Mouse (Mus musculus) MEL (cell line): ENCODE results near the gene Ctnnb1. TPM values are rescaled to one million over a fixed set of nuclear protein-coding genes. Genes with fewer than 3 reads are reported as not detected.

ENCODE experiments used
- DNase-seq: peaks from one replicate; pipeline ENCODE4 v3.0.0; 2011; ENCODE audit warnings: low read depth, low spot score
- H3K27ac ChIP-seq: 2 replicates; pipeline ENCODE4 v1.5.1; 2012; ENCODE audit warnings: low read depth, mild to moderate bottlenecking, control low read depth, low read length, moderate library complexity; ENCODE audit not compliant: control insufficient read depth
- H3K27me3 ChIP-seq, 2 experiments: fragments of 150-350 bp in 1 of 2; sonication (generic) in 1 of 2; 2 replicates each; pipeline ENCODE4 v1.6.1; 2012; ENCODE audit warnings: low read length in 2 of 2, mild to moderate bottlenecking in 2 of 2, improper control_type of control experiment in 1 of 2, moderate library complexity in 1 of 2; ENCODE audit not compliant: insufficient read depth in 2 of 2, control insufficient read depth in 1 of 2
- H3K36me3 ChIP-seq, 2 experiments: 2 replicates each; pipeline ENCODE4 v1.6.1; 2012 to 2014; ENCODE audit warnings: low read length in 2 of 2, improper control_type of control experiment in 1 of 2, inconsistent platforms in 1 of 2, mild to moderate bottlenecking in 1 of 2; ENCODE audit not compliant: insufficient read depth in 2 of 2, control insufficient read depth in 1 of 2
- H3K4me1 ChIP-seq, 2 experiments: fragments of 150-350 bp in 1 of 2; sonication (generic) in 1 of 2; 2 replicates each; pipeline ENCODE4 v1.6.1; 2012; ENCODE audit warnings: low read length in 2 of 2, improper control_type of control experiment in 1 of 2, mild to moderate bottlenecking in 1 of 2; ENCODE audit not compliant: insufficient read depth in 2 of 2, control insufficient read depth in 1 of 2
- H3K4me3 ChIP-seq, 2 experiments: fragments of 150-350 bp in 1 of 2; sonication (generic) in 1 of 2; 2 replicates each; pipeline ENCODE4 v1.5.1; 2012; ENCODE audit warnings: low read depth in 2 of 2, low read length in 2 of 2, mild to moderate bottlenecking in 2 of 2, moderate library complexity in 2 of 2, control low read depth in 1 of 2, improper control_type of control experiment in 1 of 2; ENCODE audit not compliant: control insufficient read depth in 1 of 2, insufficient read depth in 1 of 2
- H3K79me2 ChIP-seq: 2 replicates; pipeline ENCODE4 v1.6.1; 2012; ENCODE audit warnings: mild to moderate bottlenecking, low read length, moderate library complexity; ENCODE audit not compliant: control insufficient read depth, poor library complexity, insufficient read depth
- H3K9ac ChIP-seq: 2 replicates; pipeline ENCODE4 v1.6.1; 2012; ENCODE audit warnings: low read depth, mild to moderate bottlenecking, control low read depth, low read length, moderate library complexity; ENCODE audit not compliant: control insufficient read depth, poor library complexity, severe bottlenecking
- H3K9me3 ChIP-seq: fragments of 150-350 bp; sonication (generic); replicated peaks from 2 replicates; pipeline ENCODE4 v1.6.1; 2012; ENCODE audit warnings: mild to moderate bottlenecking, low read length, improper control_type of control experiment, moderate library complexity; ENCODE audit not compliant: insufficient read depth
- BHLHE40 ChIP-seq: IDR thresholded peaks from 2 replicates; pipeline ENCODE4 v1.6.1; 2012; ENCODE audit warnings: low read depth, mild to moderate bottlenecking, inconsistent platforms, low read length, improper control_type of control experiment, borderline replicate concordance
- CHD2 ChIP-seq: IDR thresholded peaks from 2 replicates; pipeline ENCODE4 v1.6.1; 2011; ENCODE audit warnings: low read length, improper control_type of control experiment
- E2F4 ChIP-seq: IDR thresholded peaks from 2 replicates; pipeline ENCODE4 v1.6.1; 2011; ENCODE audit warnings: low read depth, low read length, improper control_type of control experiment, borderline replicate concordance
- EP300 ChIP-seq, 2 experiments: IDR thresholded peaks; 2 replicates each; pipeline ENCODE4 v1.6.1; 2011; ENCODE audit warnings: improper control_type of control experiment in 2 of 2, low read length in 2 of 2, low read depth in 1 of 2, mild to moderate bottlenecking in 1 of 2
- GATA1 ChIP-seq: IDR thresholded peaks from 2 replicates; pipeline ENCODE4 v1.6.1; 2011; ENCODE audit warnings: low read depth, low read length, improper control_type of control experiment
- MAZ ChIP-seq: IDR thresholded peaks from 2 replicates; pipeline ENCODE4 v1.6.1; 2012; ENCODE audit warnings: low read depth, mild to moderate bottlenecking, inconsistent platforms, low read length, improper control_type of control experiment
- MEF2A ChIP-seq: IDR thresholded peaks from 2 replicates; pipeline ENCODE4 v1.6.1; 2014; ENCODE audit warnings: low read depth, mild to moderate bottlenecking, inconsistent platforms, low read length, improper control_type of control experiment; ENCODE audit not compliant: poor library complexity, insufficient replicate concordance, severe bottlenecking; ENCODE audit errors: extremely low read depth
- POLR2A ChIP-seq, 2 experiments: IDR thresholded peaks; 2 replicates each; pipeline ENCODE4 v1.6.1; 2011 to 2012; ENCODE audit warnings: low read length in 2 of 2, mild to moderate bottlenecking in 2 of 2, control low read depth in 1 of 2, improper control_type of control experiment in 1 of 2, low read depth in 1 of 2, moderate library complexity in 1 of 2; ENCODE audit not compliant: control insufficient read depth in 1 of 2, insufficient read depth in 1 of 2, poor library complexity in 1 of 2
- POLR2AphosphoS2 ChIP-seq: IDR thresholded peaks from 2 replicates; pipeline ENCODE4 v1.6.1; 2011; ENCODE audit warnings: low read length, improper control_type of control experiment
- POLR2AphosphoS5 ChIP-seq: IDR thresholded peaks from 2 replicates; pipeline ENCODE4 v1.6.1; 2012; ENCODE audit warnings: low read depth, borderline replicate concordance, mild to moderate bottlenecking, inconsistent platforms, low read length, moderate library complexity, mixed read lengths
- RAD21 ChIP-seq: IDR thresholded peaks from 2 replicates; pipeline ENCODE4 v1.6.1; 2011; ENCODE audit warnings: mild to moderate bottlenecking, low read depth, low read length, improper control_type of control experiment
- RCOR1 ChIP-seq: IDR thresholded peaks from 2 replicates; pipeline ENCODE4 v1.6.1; 2012; ENCODE audit warnings: low read depth, mild to moderate bottlenecking, inconsistent platforms, low read length, improper control_type of control experiment
- SIN3A ChIP-seq: IDR thresholded peaks from 2 replicates; pipeline ENCODE4 v1.6.1; 2012; ENCODE audit warnings: low read length, improper control_type of control experiment, inconsistent platforms
- SMC3 ChIP-seq: IDR thresholded peaks from 2 replicates; pipeline ENCODE4 v1.6.1; 2011; ENCODE audit warnings: low read depth, low read length, improper control_type of control experiment
- UBTF ChIP-seq: IDR thresholded peaks from 2 replicates; pipeline ENCODE4 v1.6.1; 2012; ENCODE audit warnings: low read depth, mild to moderate bottlenecking, inconsistent platforms, low read length, improper control_type of control experiment, moderate library complexity, borderline replicate concordance; ENCODE audit not compliant: insufficient read depth
- ZNF384 ChIP-seq: IDR thresholded peaks from 2 replicates; pipeline ENCODE4 v1.6.1; 2012; ENCODE audit warnings: low read depth, mild to moderate bottlenecking, inconsistent platforms, low read length, improper control_type of control experiment
- polyA plus RNA-seq, 2 experiments: library from polyadenylated mRNA; stranded (reverse) in 1 of 2; unstranded in 1 of 2; fragments of >175 nt in 1 of 2; fragments of >200 nt in 1 of 2; gene quantifications; 2 replicates each; pipeline versions ENCODE4 v1.2.1 to v1.2.4; 2012; ENCODE audit warnings: low replicate concordance in 2 of 2, low read depth in 1 of 2; ENCODE audit not compliant: insufficient read length in 2 of 2, insufficient read depth in 1 of 2, missing spikeins in 1 of 2
- total RNA-seq: library from RNA; depleted of rRNA; stranded (reverse); fragments of 300-350 nt; gene quantifications from 2 replicates; pipeline ENCODE4 v1.2.3, GENCODE M21; 2012

Gene Ctnnb1
- total and polyA plus RNA-seq, 3 experiments: 302 to 701 (median 377) TPM

- Histone ChIP-seq H3K27me3 (no peaks in the 10 kb centered on the region), H3K4me3 (no peak overlapping the region), H3K4me1 (no peaks in the 10 kb centered on the region), H3K79me2 (no peaks in the 10 kb centered on the region), H3K36me3 (no peaks in the 10 kb centered on the region), H3K9ac (no peak overlapping the region), H3K27ac (no peak overlapping the region), H3K9me3 (no peaks in the 10 kb centered on the region)
- TF ChIP-seq SIN3A (no peak), SMC3 (no peak), CHD2 (no peak), UBTF (no peak), EP300 (IDR thresholded peaks at IDR 0.05; ENCODE audit: low read depth in 1 of 2, low read length in 2 of 2) (no peak), GATA1 (no peak), RAD21 (no peak), RCOR1 (no peak), BHLHE40 (no peak), POLR2AphosphoS2 (no peak), POLR2AphosphoS5 (no peak), MEF2A (no peak), MAZ (no peak), POLR2A (IDR thresholded peaks at IDR 0.05; ENCODE audit: control insufficient read depth in 1 of 2, insufficient read depth in 1 of 2, low read depth in 1 of 2, low read length in 2 of 2, poor library complexity in 1 of 2) (no peak), ZNF384 (no peak), E2F4 (no peak)
- no peak for DNase-seq
Measured at GRCm38 (mm10) chr9:121005961-121006360, 76.9 kb downstream of the Ctnnb1 start.
